In genomic region chr11:94543932-94544331, GRCm38 (mm10) we compare ENCODE assay signal across 9 mouse cellular contexts. TPM values are rescaled to one million over a fixed set of nuclear protein-coding genes. Genes with fewer than 3 reads are reported as not detected.
A peak's percentile ranks its signal among the peaks of the same experiment; 100 is the strongest.
DNase-seq lines count a peak whose midpoint lies in the region; ATAC-seq and TF ChIP-seq lines count a peak whose summit lies in the region.
"Had no signal": no experiment of that assay in that cellular context is flagged by ENCODE, and none has a peak within 500 bp of the region (broad histone marks: within the 10 kb centered on the region; RNA-seq: fewer than 3 reads in every experiment).

No protein-coding gene starts in this region.

- H3K9me3 ChIP-seq in lung, postnatal 0 days (ENCODE audit: low read length), result no peaks in the 10 kb centered on the region

- peak; percentile 90 for DNase-seq in Muller cell, postnatal 12 days (ENCODE audit: inconsistent ontology term)
- peak; percentile 98 for DNase-seq in cerebellum, adult 8-10 months
- peak; percentile 97 for DNase-seq in heart, postnatal 4 days
- DNase-seq in layer of hippocampus, adult 9-10 months (ENCODE audit: low spot score), result peak; percentile 92
- DNase-seq in lung, postnatal 0 days (ENCODE audit: low spot score), result peak; percentile 97
- peak; percentile 50 for DNase-seq in retina, adult 2 months (ENCODE audit: low read depth, low spot score)
- DNase-seq in thymus, postnatal 36 days, result peak; percentile 43 to 48

- peak overlapping the region; percentile 32 for H3K4me2 ChIP-seq in lung, postnatal 0 days (replicated peaks; ENCODE audit: low read depth, low read length)

- no peak for TF ChIP-seq EP300 in lung, postnatal 0 days (IDR thresholded peaks at IDR 0.05)

- peak; percentile 97 for TF ChIP-seq CTCF in lung, postnatal 0 days (IDR thresholded peaks at IDR 0.05)

- H3K4me1 ChIP-seq in lung, postnatal 0 days (ENCODE audit: insufficient read depth, low read depth, low read length), result peaks cover 3% of the 10 kb centered on the region

- H3K27ac ChIP-seq in lung, postnatal 0 days (ENCODE audit: low read length), result no peak overlapping the region
- H3K27ac ChIP-seq: macrophage had no signal

- 16% methylated on average over 9 of the region's 9 CpGs for WGBS in lung, postnatal 0 days

- no peaks in the 10 kb centered on the region for H3K36me3 ChIP-seq in lung, postnatal 0 days (ENCODE audit: insufficient read depth, low read length)

- ATAC-seq in frontal cortex, adult (ENCODE audit: low TSS enrichment), result peak; percentile 35; the same call in 1 of the 2 replicates
- ATAC-seq in lung, postnatal 0 days, result peak; percentile 75

- no peak overlapping the region for H3K9ac ChIP-seq in lung, postnatal 0 days (replicated peaks; ENCODE audit: low read depth)

- no peaks in the 10 kb centered on the region for H3K27me3 ChIP-seq in lung, postnatal 0 days (replicated peaks; ENCODE audit: insufficient read depth, low read length)

- H3K4me3 ChIP-seq in lung, postnatal 0 days (ENCODE audit: low read depth, low read length), result no peak overlapping the region

RNA-seq across cellular contexts. Expression of gene Rsad1, which starts 5.1 kb away (rescaled TPM):
- total RNA-seq in heart, postnatal 4 days (2021), result 10 to 100 TPM; 12.3 to 13.0 TPM
- 1.6 and 2.3 TPM in 2 replicates for polyA plus RNA-seq in lung, postnatal 0 days (2015; fragmentation: Nextera tagmentation; extraction: Ambion mirVana)

RNA-seq across cellular contexts. Expression of gene Chad, which starts 20.9 kb away (rescaled TPM):
- under 1 TPM; 0.61 to 0.62 TPM for total RNA-seq in heart, postnatal 4 days (2021)
- 23.9 and 29.0 TPM in 2 replicates for polyA plus RNA-seq in lung, postnatal 0 days (2015; fragmentation: Nextera tagmentation; extraction: Ambion mirVana)
- polyA plus RNA-seq: macrophage had no signal

RNA-seq across cellular contexts. Expression of gene Mycbpap, which starts 22.4 kb away (rescaled TPM):
- total RNA-seq in heart, postnatal 4 days (2021), result 1 to 10 TPM; 5.9 to 6.3 TPM
- 3.1 and 4.7 TPM in 2 replicates for polyA plus RNA-seq in lung, postnatal 0 days (2015; fragmentation: Nextera tagmentation; extraction: Ambion mirVana)

RNA-seq across cellular contexts. Expression of gene Epn3, which starts 44.2 kb away (rescaled TPM):
- 10 to 100 TPM; 31.3 to 34.3 TPM for total RNA-seq in heart, postnatal 4 days (2021)
- polyA plus RNA-seq in lung, postnatal 0 days (2015; fragmentation: Nextera tagmentation; extraction: Ambion mirVana), result 33.2 and 34.5 TPM in 2 replicates
- polyA plus RNA-seq: macrophage had no signal

RNA-seq across cellular contexts. Expression of gene Acsf2, which starts 57.7 kb away (rescaled TPM):
- total RNA-seq in heart, postnatal 4 days (2021), result 10 to 100 TPM; 29.8 to 30.4 TPM
- polyA plus RNA-seq in lung, postnatal 0 days (2015; fragmentation: Nextera tagmentation; extraction: Ambion mirVana), result 3.2 and 3.4 TPM in 2 replicates

Comparison
In these comparisons a context has a peak if more than half of its experiments do, and no peak if none do; other contexts are left out.
1. DNase-seq: peak in every context shown above with its lines; median percentile 98 in cerebellum, adult 8-10 months; 97 in heart, postnatal 4 days; 97 in lung, postnatal 0 days; 92 in layer of hippocampus, adult 9-10 months; 90 in Muller cell, postnatal 12 days; 50 in retina, adult 2 months; 46 in thymus, postnatal 36 days.